Mouse (Mus musculus): Measurements from ENCODE around the gene Fignl1. TPM values are rescaled to one million over a fixed set of nuclear protein-coding genes. Genes with fewer than 3 reads are reported as not detected.

Fignl1 gene
- total and polyA plus RNA-seq, 2 experiments from 2014 or later = 10.8 to 12.0 TPM

GRCm38 (mm10) chr11:11831940-11832754 is 23.4 kb upstream of the Fignl1 start:
- DNase-seq (ENCODE audit: low spot score) (no peak), ATAC-seq (ENCODE audit: insufficient read depth, low read depth) (no peak)
- H3K4me3 ChIP-seq (ENCODE audit: low read depth, low read length) = no peak overlapping the region
- no peak overlapping the region for H3K4me2 ChIP-seq (ENCODE audit: low read depth, low read length)
- H3K27me3 ChIP-seq (ENCODE audit: control insufficient read depth, insufficient read depth, low read length) = no peaks in the 10 kb centered on the region
- no peaks in the 10 kb centered on the region for H3K9me3 ChIP-seq (replicated peaks; ENCODE audit: control insufficient read depth, low read length)
- H3K9ac ChIP-seq (replicated peaks; ENCODE audit: low read depth, low read length) = peak overlapping the region; percentile 15
- 9% methylated on average over 6 of the region's 6 CpGs for WGBS
- H3K36me3 ChIP-seq (replicated peaks; ENCODE audit: control insufficient read depth, insufficient read depth, low read length) = no peaks in the 10 kb centered on the region
- TF ChIP-seq CTCF (IDR thresholded peaks at IDR 0.05; ENCODE audit: low read depth) = no peak
- no peak for TF ChIP-seq EP300 (IDR thresholded peaks at IDR 0.05; ENCODE audit: low read depth)
- H3K4me1 ChIP-seq (ENCODE audit: control insufficient read depth, insufficient read depth) = peaks cover 63% of the 10 kb centered on the region
- peak overlapping the region; percentile 88 for H3K27ac ChIP-seq (ENCODE audit: low read depth)

GRCm38 (mm10) chr11:11831526-11831925 is 22.8 kb upstream of the Fignl1 start:
- H3K9me3 ChIP-seq (replicated peaks; ENCODE audit: control insufficient read depth, low read length) = no peaks in the 10 kb centered on the region
- ATAC-seq (ENCODE audit: insufficient read depth, low read depth) (no peak), DNase-seq (ENCODE audit: low spot score) (no peak)
- no peaks in the 10 kb centered on the region for H3K36me3 ChIP-seq (replicated peaks; ENCODE audit: control insufficient read depth, insufficient read depth, low read length)
- 35% methylated on average over 6 of the region's 6 CpGs for WGBS
- TF ChIP-seq CTCF (IDR thresholded peaks at IDR 0.05; ENCODE audit: low read depth) (no peak), EP300 (IDR thresholded peaks at IDR 0.05; ENCODE audit: low read depth) (no peak)
- no peak overlapping the region for H3K4me3 ChIP-seq (ENCODE audit: low read depth, low read length)
- peak overlapping the region; percentile 15; the same call in 1 of the 2 replicates for H3K9ac ChIP-seq (replicated peaks; ENCODE audit: low read depth, low read length)
- H3K27ac ChIP-seq (ENCODE audit: low read depth) = peak overlapping the region; percentile 88
- H3K4me2 ChIP-seq (ENCODE audit: low read depth, low read length) = no peak overlapping the region
- peaks cover 57% of the 10 kb centered on the region for H3K4me1 ChIP-seq (ENCODE audit: control insufficient read depth, insufficient read depth)
- H3K27me3 ChIP-seq (ENCODE audit: control insufficient read depth, insufficient read depth, low read length) = no peaks in the 10 kb centered on the region

- no peak overlapping the region for H3K4me3 ChIP-seq (ENCODE audit: low read depth, low read length)
- peak overlapping the region; percentile 80 for H3K27ac ChIP-seq (ENCODE audit: low read depth)
- peaks cover 54% of the 10 kb centered on the region for H3K4me1 ChIP-seq (ENCODE audit: control insufficient read depth, insufficient read depth)
- no peak overlapping the region; the same call in 1 of the 2 replicates for H3K9ac ChIP-seq (replicated peaks; ENCODE audit: low read depth, low read length)
- no peaks in the 10 kb centered on the region for H3K36me3 ChIP-seq (replicated peaks; ENCODE audit: control insufficient read depth, insufficient read depth, low read length)
- ATAC-seq (ENCODE audit: insufficient read depth, low read depth) = no peak
- H3K9me3 ChIP-seq (replicated peaks; ENCODE audit: control insufficient read depth, low read length) = no peaks in the 10 kb centered on the region
- 42% methylated on average over 12 of the region's 12 CpGs for WGBS
- H3K4me2 ChIP-seq (ENCODE audit: low read depth, low read length) = 0 out of 2 replicates have a peak overlapping the region, but pooled peaks have one; percentile 3
- no peaks in the 10 kb centered on the region for H3K27me3 ChIP-seq (ENCODE audit: control insufficient read depth, insufficient read depth, low read length)
- TF ChIP-seq CTCF (IDR thresholded peaks at IDR 0.05; ENCODE audit: low read depth) = no peak
- TF ChIP-seq EP300 (IDR thresholded peaks at IDR 0.05; ENCODE audit: low read depth) = no peak
- no peak for DNase-seq (ENCODE audit: low spot score)
Measured at GRCm38 (mm10) chr11:11830884-11831495, 22.2 kb upstream of the Fignl1 start.

GRCm38 (mm10) chr11:11829161-11830000 is 20.6 kb upstream of the Fignl1 start:
- ATAC-seq (ENCODE audit: insufficient read depth, low read depth) = peak; percentile 17; the same call in 1 of the 2 replicates
- Histone ChIP-seq H3K27me3 (ENCODE audit: control insufficient read depth, insufficient read depth, low read length) (no peaks in the 10 kb centered on the region), H3K9me3 (replicated peaks; ENCODE audit: control insufficient read depth, low read length) (no peaks in the 10 kb centered on the region), H3K4me3 (ENCODE audit: low read depth, low read length) (no peak overlapping the region), H3K4me1 (ENCODE audit: control insufficient read depth, insufficient read depth) (peaks cover 60% of the 10 kb centered on the region), H3K9ac (replicated peaks; ENCODE audit: low read depth, low read length) (peak overlapping the region; percentile 41; the same call in 1 of the 2 replicates), H3K36me3 (replicated peaks; ENCODE audit: control insufficient read depth, insufficient read depth, low read length) (no peaks in the 10 kb centered on the region), H3K27ac (ENCODE audit: low read depth) (peak overlapping the region; percentile 80), H3K4me2 (ENCODE audit: low read depth, low read length) (no peak overlapping the region)
- 28% methylated on average over 11 of the region's 11 CpGs for WGBS
- DNase-seq (ENCODE audit: low spot score) = no peak
- no peak for TF ChIP-seq CTCF (IDR thresholded peaks at IDR 0.05; ENCODE audit: low read depth)
- TF ChIP-seq EP300 (IDR thresholded peaks at IDR 0.05; ENCODE audit: low read depth) = no peak

- Histone ChIP-seq H3K9me3 (replicated peaks; ENCODE audit: control insufficient read depth, low read length) (no peaks in the 10 kb centered on the region), H3K27ac (ENCODE audit: low read depth) (peak overlapping the region; percentile 80), H3K4me2 (ENCODE audit: low read depth, low read length) (no peak overlapping the region), H3K9ac (replicated peaks; ENCODE audit: low read depth, low read length) (peak overlapping the region; percentile 41; the same call in 1 of the 2 replicates), H3K27me3 (ENCODE audit: control insufficient read depth, insufficient read depth, low read length) (no peaks in the 10 kb centered on the region), H3K4me1 (ENCODE audit: control insufficient read depth, insufficient read depth) (peaks cover 65% of the 10 kb centered on the region), H3K4me3 (ENCODE audit: low read depth, low read length) (no peak overlapping the region), H3K36me3 (replicated peaks; ENCODE audit: control insufficient read depth, insufficient read depth, low read length) (no peaks in the 10 kb centered on the region)
- WGBS = 19% methylated on average over 6 of the region's 6 CpGs
- DNase-seq (ENCODE audit: low spot score) (no peak), ATAC-seq (ENCODE audit: insufficient read depth, low read depth) (peak; percentile 42; the same call in 1 of the 2 replicates)
- no peak for TF ChIP-seq EP300 (IDR thresholded peaks at IDR 0.05; ENCODE audit: low read depth)
- no peak for TF ChIP-seq CTCF (IDR thresholded peaks at IDR 0.05; ENCODE audit: low read depth)
Measured at GRCm38 (mm10) chr11:11828761-11829160, 20.0 kb upstream of the Fignl1 start.

Data from heart, postnatal 0 days (tissue).